Mouse (Mus musculus): ENCODE results near the gene Lypd5. TPM values are rescaled to one million over a fixed set of nuclear protein-coding genes. Genes with fewer than 3 reads are reported as not detected.

The Lypd5 gene
- polyA plus RNA-seq (2012; rRNA removed; ENCODE audit: low replicate concordance), result not detected in 2 replicates

GRCm38 (mm10) chr7:24348896-24349295, at the start of gene Lypd5:
Gene Lypd5, plus strand, starts transcription at chr7:24349196.

GRCm38 (mm10) chr7:24300771-24301282, 48.2 kb upstream of the Lypd5 start, which contains the start of gene Zfp61:
Gene Zfp61, minus strand, starts transcription at chr7:24301232.

GRCm38 (mm10) chr7:24316567-24317092, 32.4 kb upstream of the Lypd5 start, which contains the start of gene Zfp94:
Gene Zfp94, minus strand, starts transcription at chr7:24316666.

GRCm38 (mm10) chr7:24333304-24333986, 15.6 kb upstream of the Lypd5 start, which contains the start of gene Tescl:
Gene Tescl, minus strand, starts transcription at chr7:24333936.

GRCm38 (mm10) chr7:24369731-24370541, 20.9 kb downstream of the Lypd5 start, which contains the start of gene Kcnn4:
Gene Kcnn4, plus strand, starts transcription at chr7:24370263.

GRCm38 (mm10) chr7:24399256-24400081, 50.5 kb downstream of the Lypd5 start, which contains the start of gene Smg9:
Gene Smg9, plus strand, starts transcription at chr7:24399619.

Other genes with a start within 250 kb of the Lypd5 start
- gene Zfp112, start 236.9 kb upstream of the Lypd5 start, polyA plus RNA-seq (2012; rRNA removed; ENCODE audit: low replicate concordance), result 2.0 and 4.3 TPM in 2 replicates
- gene Zfp235, start 215.0 kb upstream of the Lypd5 start, polyA plus RNA-seq (2012; rRNA removed; ENCODE audit: low replicate concordance), result 7.5 and 11.7 TPM in 2 replicates
- 0.26 and 2.0 TPM in 2 replicates for gene Zfp114, start 174.1 kb upstream of the Lypd5 start, polyA plus RNA-seq (2012; rRNA removed; ENCODE audit: low replicate concordance)
- 2.2 and 5.3 TPM in 2 replicates for gene Zfp111, start 137.8 kb upstream of the Lypd5 start, polyA plus RNA-seq (2012; rRNA removed; ENCODE audit: low replicate concordance)
- 1.1 and 3.8 TPM in 2 replicates for gene Zfp109, start 111.6 kb upstream of the Lypd5 start, polyA plus RNA-seq (2012; rRNA removed; ENCODE audit: low replicate concordance)
- 1.4 and 2.6 TPM in 2 replicates for gene Zfp108, start 94.4 kb upstream of the Lypd5 start, polyA plus RNA-seq (2012; rRNA removed; ENCODE audit: low replicate concordance)
- 1.4 and 4.7 TPM in 2 replicates for gene Zfp93, start 78.8 kb upstream of the Lypd5 start, polyA plus RNA-seq (2012; rRNA removed; ENCODE audit: low replicate concordance)
- gene Zfp61, start 48.0 kb upstream of the Lypd5 start, polyA plus RNA-seq (2012; rRNA removed; ENCODE audit: low replicate concordance), result 6.1 and 13.2 TPM in 2 replicates
- gene Zfp94, start 32.5 kb upstream of the Lypd5 start, polyA plus RNA-seq (2012; rRNA removed; ENCODE audit: low replicate concordance), result 6.6 and 10.0 TPM in 2 replicates
- not detected in 2 replicates for gene Tescl, start 15.3 kb upstream of the Lypd5 start, polyA plus RNA-seq (2012; rRNA removed; ENCODE audit: low replicate concordance)
- 8.2 and 11.7 TPM in 2 replicates for gene Kcnn4, start 21.1 kb downstream of the Lypd5 start, polyA plus RNA-seq (2012; rRNA removed; ENCODE audit: low replicate concordance)
- gene Smg9, start 50.4 kb downstream of the Lypd5 start, polyA plus RNA-seq (2012; rRNA removed; ENCODE audit: low replicate concordance), result 41.9 and 55.8 TPM in 2 replicates
- 0.09 TPM in 1 of 2 replicates, not detected in the other for gene Irgc1, start 103.1 kb downstream of the Lypd5 start, polyA plus RNA-seq (2012; rRNA removed; ENCODE audit: low replicate concordance)
- gene Plaur, start 113.3 kb downstream of the Lypd5 start, polyA plus RNA-seq (2012; rRNA removed; ENCODE audit: low replicate concordance), result 13.8 and 14.6 TPM in 2 replicates
- 4.5 and 10.2 TPM in 2 replicates for gene Cadm4, start 132.8 kb downstream of the Lypd5 start, polyA plus RNA-seq (2012; rRNA removed; ENCODE audit: low replicate concordance)
- 2.7 and 20.4 TPM in 2 replicates for gene Zfp428, start 157.8 kb downstream of the Lypd5 start, polyA plus RNA-seq (2012; rRNA removed; ENCODE audit: low replicate concordance)
- not detected in 2 replicates for gene AC161166.1, start 163.3 kb downstream of the Lypd5 start, polyA plus RNA-seq (2012; rRNA removed; ENCODE audit: low replicate concordance)
- gene Irgq, start 181.5 kb downstream of the Lypd5 start, polyA plus RNA-seq (2012; rRNA removed; ENCODE audit: low replicate concordance), result 19.3 and 22.6 TPM in 2 replicates
- gene Pinlyp, start 196.9 kb downstream of the Lypd5 start, polyA plus RNA-seq (2012; rRNA removed; ENCODE audit: low replicate concordance), result 0.15 TPM in 1 of 2 replicates, not detected in the other
- 38.3 and 65.9 TPM in 2 replicates for gene Xrcc1, start 197.1 kb downstream of the Lypd5 start, polyA plus RNA-seq (2012; rRNA removed; ENCODE audit: low replicate concordance)
- 16.2 and 42.4 TPM in 2 replicates for gene Ethe1, start 238.3 kb downstream of the Lypd5 start, polyA plus RNA-seq (2012; rRNA removed; ENCODE audit: low replicate concordance)
- 0.23 and 1.2 TPM in 2 replicates for gene Zfp575, start 238.4 kb downstream of the Lypd5 start, polyA plus RNA-seq (2012; rRNA removed; ENCODE audit: low replicate concordance)

Measured in subcutaneous adipose tissue, adult 2 months (tissue).